Mouse (Mus musculus) layer of hippocampus, adult 8-10 months (tissue): Measurements from ENCODE around the gene Gng13. TPM values are rescaled to one million over a fixed set of nuclear protein-coding genes. Genes with fewer than 3 reads are reported as not detected.

ENCODE experiments used
- microRNA-seq, 2 experiments: library from miRNA; unstranded; fragments of <30 nt; microRNA quantifications; one replicate each; pipeline ENCODE4 v1.2.0; 2022
- total RNA-seq, 4 experiments: library from RNA; stranded (reverse); gene quantifications; 2 replicates each; pipeline ENCODE4 v1.2.4; 2022

Gng13 gene
- total RNA-seq, 4 experiments from 2014 or later: 115 to 135 (median 117) TPM

Small RNA genes within 50 kb of the gene (microRNA-seq; reads per million reads assigned to microRNA genes)
- 0 reads per million in 2 experiments for gene Gm25083

Other genes with a start within 250 kb of the Gng13 start
- gene Sstr5, start 219.9 kb upstream of the Gng13 start, total RNA-seq: under 1 TPM in 3 of 4 experiments, not detected in 1; 0.10 to 0.20 (median 0.18) TPM
- 10 to 100 TPM; 47.4 to 54.5 (median 52.1) TPM for gene Sox8, start 146.5 kb upstream of the Gng13 start, total RNA-seq
- 10 to 100 TPM; 27.0 to 33.4 (median 28.4) TPM for gene Lmf1, start 138.1 kb upstream of the Gng13 start, total RNA-seq
- gene Chtf18, start 10.2 kb downstream of the Gng13 start, total RNA-seq: 1 to 10 TPM; 1.3 to 4.9 (median 2.0) TPM
- 10 to 100 TPM; 51.7 to 56.8 (median 54.0) TPM for gene Rpusd1, start 10.5 kb downstream of the Gng13 start, total RNA-seq
- gene Mslnl, start 18.9 kb downstream of the Gng13 start, total RNA-seq: under 1 TPM in 3 of 4 experiments, not detected in 1; 0.13 to 0.41 (median 0.23) TPM
- gene Msln, start 37.2 kb downstream of the Gng13 start, total RNA-seq: 1 to 10 TPM in 2 of 4 experiments, under 1 TPM in 2; 0.21 to 1.8 (median 0.92) TPM
- 10 to 100 TPM; 33.0 to 45.0 (median 34.2) TPM for gene Narfl, start 56.6 kb downstream of the Gng13 start, total RNA-seq
- gene Haghl, start 68.5 kb downstream of the Gng13 start, total RNA-seq: 100 to 1,000 TPM in 2 of 4 experiments, 10 to 100 TPM in 2; 94.5 to 130 (median 112) TPM
- under 1 TPM; 0.43 to 1.00 (median 0.94) TPM for gene Ccdc78, start 69.4 kb downstream of the Gng13 start, total RNA-seq
- 100 to 1,000 TPM in 2 of 4 experiments, 10 to 100 TPM in 2; 93.0 to 103 (median 99.1) TPM for gene Fam173a, start 75.7 kb downstream of the Gng13 start, total RNA-seq
- gene AC134908.4, start 78.5 kb downstream of the Gng13 start, total RNA-seq: 1 to 10 TPM in 1 of 4 experiments, not detected in 3; 1.5 TPM
- 10 to 100 TPM; 66.8 to 93.2 (median 84.5) TPM for gene Metrn, start 80.0 kb downstream of the Gng13 start, total RNA-seq
- 100 to 1,000 TPM; 532 to 577 (median 554) TPM for gene Fbxl16, start 91.9 kb downstream of the Gng13 start, total RNA-seq
- 10 to 100 TPM; 22.8 to 29.0 (median 26.5) TPM for gene Wdr24, start 106.5 kb downstream of the Gng13 start, total RNA-seq
- gene Jmjd8, start 111.7 kb downstream of the Gng13 start, total RNA-seq: 10 to 100 TPM; 61.0 to 63.6 (median 61.8) TPM
- 100 to 1,000 TPM; 151 to 155 (median 152) TPM for gene Stub1, start 116.2 kb downstream of the Gng13 start, total RNA-seq
- gene Rhbdl1, start 120.1 kb downstream of the Gng13 start, total RNA-seq: 10 to 100 TPM; 31.6 to 44.8 (median 40.9) TPM
- gene Gm20683, start 124.6 kb downstream of the Gng13 start, total RNA-seq: 10 to 100 TPM; 21.4 to 27.6 (median 25.7) TPM
- 100 to 1,000 TPM in 1 of 4 experiments, 10 to 100 TPM in 3; 81.2 to 107 (median 93.1) TPM for gene Rhot2, start 127.7 kb downstream of the Gng13 start, total RNA-seq
- 10 to 100 TPM; 19.0 to 28.8 (median 23.6) TPM for gene Wdr90, start 144.3 kb downstream of the Gng13 start, total RNA-seq
- gene Mcrip2, start 151.6 kb downstream of the Gng13 start, total RNA-seq: 10 to 100 TPM; 16.9 to 26.9 (median 21.5) TPM
- 10 to 100 TPM; 37.5 to 42.2 (median 39.1) TPM for gene Mettl26, start 157.9 kb downstream of the Gng13 start, total RNA-seq
- 1 to 10 TPM; 1.6 to 2.4 (median 1.9) TPM for gene Wfikkn1, start 163.7 kb downstream of the Gng13 start, total RNA-seq
- 10 to 100 TPM; 42.0 to 72.9 (median 46.4) TPM for gene Rab40c, start 202.6 kb downstream of the Gng13 start, total RNA-seq
- 100 to 1,000 TPM; 104 to 128 (median 120) TPM for gene Pigq, start 227.8 kb downstream of the Gng13 start, total RNA-seq
- 1 to 10 TPM in 1 of 4 experiments, under 1 TPM in 2, not detected in 1; 0.16 to 2.8 (median 0.28) TPM for gene Nhlrc4, start 227.8 kb downstream of the Gng13 start, total RNA-seq
- gene A930017K11Rik, start 235.4 kb downstream of the Gng13 start, total RNA-seq: 1 to 10 TPM in 1 of 4 experiments, under 1 TPM in 3; 0.77 to 1.2 (median 0.88) TPM